Mouse (Mus musculus) E14TG2a.4 (cell line): Measurements from ENCODE around the gene Prickle2.

ENCODE experiments used
- CTCF ChIP-seq: conservative IDR thresholded peaks from 2 replicates; pipeline ENCODE4 v1.5.1; 2014; ENCODE audit warnings: low read length
- POU5F1 ChIP-seq: IDR thresholded peaks from 2 replicates; pipeline ENCODE4 v1.6.1; 2014; ENCODE audit warnings: low read length, borderline replicate concordance

- no peak for TF ChIP-seq CTCF
- TF ChIP-seq POU5F1 = no peak
Observed at GRCm38 (mm10) chr6:92532896-92533295, 173.1 kb downstream of the Prickle2 start.
